Mouse (Mus musculus): Measurements from ENCODE around the gene Ugt1a7c. TPM values are rescaled to one million over a fixed set of nuclear protein-coding genes. Genes with fewer than 3 reads are reported as not detected.

Ugt1a7c gene
- polyA plus RNA-seq, 1 experiment from 2014 or later, result 0.65 TPM

DNA sequence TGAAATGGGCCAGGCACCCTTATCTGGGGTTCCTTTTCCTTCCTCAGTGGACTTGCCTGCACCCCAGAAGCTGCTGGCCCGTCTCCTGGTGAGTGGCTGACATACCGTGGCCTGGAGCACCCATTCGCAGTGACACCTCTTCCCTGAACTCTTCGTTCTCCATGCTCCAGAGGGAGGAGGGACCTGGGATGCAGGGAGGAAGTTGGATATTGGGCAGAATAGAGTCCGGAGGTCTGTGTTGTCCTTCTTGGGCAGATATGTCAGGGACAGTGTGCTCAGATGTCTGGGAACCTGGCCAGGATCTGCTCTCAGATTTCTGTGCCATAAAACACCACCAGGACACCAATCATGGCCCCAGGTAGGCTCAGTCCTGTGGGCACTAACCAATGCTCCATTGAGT, 145.2 kb downstream of the Ugt1a7c start:
- Histone ChIP-seq H3K4me3 (ENCODE audit: low read depth, low read length) (no peak overlapping the region), H3K27me3 (ENCODE audit: control insufficient read depth, insufficient read depth, low read length) (no peaks in the 10 kb centered on the region), H3K27ac (ENCODE audit: low read depth, low read length) (no peak overlapping the region), H3K4me2 (ENCODE audit: low read depth) (no peak overlapping the region), H3K4me1 (ENCODE audit: control insufficient read depth, insufficient read depth, low read length) (no peaks in the 10 kb centered on the region), H3K9me3 (ENCODE audit: control insufficient read depth, low read length) (peaks cover 93% of the 10 kb centered on the region), H3K9ac (ENCODE audit: low read length) (no peak overlapping the region), H3K36me3 (ENCODE audit: control insufficient read depth, insufficient read depth, low read length) (0 out of 2 replicates have a peak, but pooled peaks cover 4% of the 10 kb centered on the region)
- WGBS, result 70% methylated on average over 5 of the region's 5 CpGs
- ATAC-seq (ENCODE audit: insufficient read depth, low FRiP score, low TSS enrichment) (no peak), DNase-seq (ENCODE audit: low spot score) (no peak)

DNA sequence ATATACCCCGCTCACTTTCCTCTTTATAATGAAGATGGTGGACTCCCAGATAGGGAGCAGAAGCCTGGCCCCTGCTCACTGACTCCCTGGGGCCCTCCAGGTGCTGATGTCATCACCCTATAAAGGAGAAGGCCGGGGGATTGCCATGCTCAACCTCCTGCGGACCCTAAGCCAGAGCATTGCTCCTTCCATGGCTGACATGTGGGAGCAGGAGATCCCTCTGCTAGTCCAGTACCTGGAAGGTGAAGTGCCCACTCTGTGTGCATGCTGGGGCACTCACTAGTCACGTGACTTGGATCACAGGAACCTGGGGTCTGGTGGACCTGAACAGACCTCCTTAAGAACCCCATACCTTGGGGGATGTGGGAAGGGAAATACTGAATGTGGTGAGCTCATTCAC, 145.7 kb downstream of the Ugt1a7c start:
- Histone ChIP-seq H3K9me3 (ENCODE audit: control insufficient read depth, low read length) (peaks cover 93% of the 10 kb centered on the region), H3K36me3 (ENCODE audit: control insufficient read depth, insufficient read depth, low read length) (0 out of 2 replicates have a peak, but pooled peaks cover 4% of the 10 kb centered on the region), H3K4me3 (ENCODE audit: low read depth, low read length) (no peak overlapping the region), H3K27me3 (ENCODE audit: control insufficient read depth, insufficient read depth, low read length) (no peaks in the 10 kb centered on the region), H3K27ac (ENCODE audit: low read depth, low read length) (no peak overlapping the region), H3K4me1 (ENCODE audit: control insufficient read depth, insufficient read depth, low read length) (no peaks in the 10 kb centered on the region), H3K4me2 (ENCODE audit: low read depth) (no peak overlapping the region), H3K9ac (ENCODE audit: low read length) (no peak overlapping the region)
- ATAC-seq (ENCODE audit: insufficient read depth, low FRiP score, low TSS enrichment) (no peak), DNase-seq (ENCODE audit: low spot score) (no peak)
- WGBS, result 75% methylated on average over 4 of the region's 4 CpGs

DNA sequence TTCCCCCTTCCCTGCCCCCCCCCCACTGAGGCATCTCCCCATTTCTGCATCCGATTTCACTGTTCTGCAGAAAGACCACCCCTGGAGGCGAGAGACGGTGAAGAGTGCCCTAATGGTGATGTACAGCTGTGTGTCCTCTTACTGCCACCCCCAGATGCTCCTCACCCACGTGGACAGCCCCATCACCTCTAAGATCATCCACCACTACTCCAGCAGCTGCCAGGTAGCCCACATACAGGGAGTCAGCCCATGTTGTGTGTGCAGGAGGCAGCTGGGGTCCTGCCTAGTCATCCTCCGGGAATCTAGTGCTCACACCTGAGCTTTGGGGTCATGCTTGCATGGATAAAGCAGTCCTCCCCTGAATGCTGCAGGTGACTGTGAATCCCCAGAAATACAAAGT, 149.0 kb downstream of the Ugt1a7c start:
- no peaks in the 10 kb centered on the region for H3K27me3 ChIP-seq (ENCODE audit: control insufficient read depth, insufficient read depth, low read length)
- no peak overlapping the region for H3K4me2 ChIP-seq (ENCODE audit: low read depth)
- H3K4me1 ChIP-seq (ENCODE audit: control insufficient read depth, insufficient read depth, low read length), result no peaks in the 10 kb centered on the region
- H3K36me3 ChIP-seq (ENCODE audit: control insufficient read depth, insufficient read depth, low read length), result 0 out of 2 replicates have a peak, but pooled peaks cover 3% of the 10 kb centered on the region
- H3K4me3 ChIP-seq (ENCODE audit: low read depth, low read length), result no peak overlapping the region
- H3K9me3 ChIP-seq (ENCODE audit: control insufficient read depth, low read length), result peaks cover 97% of the 10 kb centered on the region
- H3K9ac ChIP-seq (ENCODE audit: low read length), result no peak overlapping the region
- 65% methylated on average over 5 of the region's 5 CpGs for whole genome bisulfite sequencing
- H3K27ac ChIP-seq (ENCODE audit: low read depth, low read length), result no peak overlapping the region
- DNase-seq (ENCODE audit: low spot score) (no peak), ATAC-seq (ENCODE audit: insufficient read depth, low FRiP score, low TSS enrichment) (no peak)

DNA sequence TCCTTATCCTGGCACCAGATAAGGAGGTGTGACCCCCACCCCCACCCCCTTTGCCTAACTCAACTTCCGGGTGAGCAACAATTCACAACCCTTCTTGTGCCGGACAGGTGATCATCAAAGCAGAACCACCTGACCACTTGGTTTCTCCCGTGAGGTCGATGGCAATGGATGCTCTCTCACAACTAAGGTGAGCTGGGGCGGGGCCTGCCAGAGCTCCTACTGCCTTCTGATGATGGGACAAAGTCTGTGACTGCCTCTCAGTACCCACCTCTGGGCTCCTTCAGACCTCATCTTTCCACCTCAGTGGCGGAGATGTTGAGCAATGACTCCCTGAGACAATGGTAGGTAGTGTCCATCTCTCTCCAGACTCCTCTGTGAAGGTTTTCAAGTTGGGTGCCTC, 151.0 kb downstream of the Ugt1a7c start:
- ATAC-seq (ENCODE audit: insufficient read depth, low FRiP score, low TSS enrichment) (no peak), DNase-seq (ENCODE audit: low spot score) (no peak)
- Histone ChIP-seq H3K4me2 (ENCODE audit: low read depth) (no peak overlapping the region), H3K4me3 (ENCODE audit: low read depth, low read length) (no peak overlapping the region), H3K4me1 (ENCODE audit: control insufficient read depth, insufficient read depth, low read length) (no peaks in the 10 kb centered on the region), H3K9me3 (ENCODE audit: control insufficient read depth, low read length) (peaks cover 97% of the 10 kb centered on the region), H3K27me3 (ENCODE audit: control insufficient read depth, insufficient read depth, low read length) (no peaks in the 10 kb centered on the region), H3K36me3 (ENCODE audit: control insufficient read depth, insufficient read depth, low read length) (0 out of 2 replicates have a peak, but pooled peaks cover 2% of the 10 kb centered on the region), H3K9ac (ENCODE audit: low read length) (no peak overlapping the region), H3K27ac (ENCODE audit: low read depth, low read length) (no peak overlapping the region)
- 78% methylated on average over 6 of the region's 6 CpGs for WGBS

DNA sequence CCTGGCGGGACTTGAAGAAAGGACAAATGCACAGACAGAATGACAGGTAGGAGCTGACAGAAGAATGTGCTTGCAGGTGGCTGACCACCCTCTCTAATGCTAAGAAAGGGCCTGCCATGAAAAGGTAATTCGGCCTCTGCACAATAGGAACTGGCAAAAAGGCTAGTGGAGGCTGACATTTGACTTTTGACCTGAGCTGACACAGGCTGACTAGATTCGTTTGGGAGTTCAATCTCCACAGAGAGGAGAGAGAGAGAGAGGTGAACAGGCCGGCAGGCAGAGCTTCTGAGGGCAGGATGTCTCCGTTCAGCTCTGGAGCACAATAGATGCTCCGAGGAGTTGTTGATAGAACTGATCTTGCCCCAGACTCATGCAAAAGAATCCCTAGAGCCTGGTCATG, 151.5 kb downstream of the Ugt1a7c start:
- no peak for DNase-seq (ENCODE audit: low spot score)
- no peaks in the 10 kb centered on the region for H3K4me1 ChIP-seq (ENCODE audit: control insufficient read depth, insufficient read depth, low read length)
- no peaks in the 10 kb centered on the region for H3K27me3 ChIP-seq (ENCODE audit: control insufficient read depth, insufficient read depth, low read length)
- 0 out of 2 replicates have a peak, but pooled peaks cover 2% of the 10 kb centered on the region for H3K36me3 ChIP-seq (ENCODE audit: control insufficient read depth, insufficient read depth, low read length)
- no peak for ATAC-seq (ENCODE audit: insufficient read depth, low FRiP score, low TSS enrichment)
- WGBS, result 48% methylated on average over 6 of the region's 6 CpGs
- H3K4me2 ChIP-seq (ENCODE audit: low read depth), result no peak overlapping the region
- H3K9me3 ChIP-seq (ENCODE audit: control insufficient read depth, low read length), result peaks cover 97% of the 10 kb centered on the region
- H3K9ac ChIP-seq (ENCODE audit: low read length), result no peak overlapping the region
- no peak overlapping the region for H3K27ac ChIP-seq (ENCODE audit: low read depth, low read length)
- H3K4me3 ChIP-seq (ENCODE audit: low read depth, low read length), result no peak overlapping the region

DNA sequence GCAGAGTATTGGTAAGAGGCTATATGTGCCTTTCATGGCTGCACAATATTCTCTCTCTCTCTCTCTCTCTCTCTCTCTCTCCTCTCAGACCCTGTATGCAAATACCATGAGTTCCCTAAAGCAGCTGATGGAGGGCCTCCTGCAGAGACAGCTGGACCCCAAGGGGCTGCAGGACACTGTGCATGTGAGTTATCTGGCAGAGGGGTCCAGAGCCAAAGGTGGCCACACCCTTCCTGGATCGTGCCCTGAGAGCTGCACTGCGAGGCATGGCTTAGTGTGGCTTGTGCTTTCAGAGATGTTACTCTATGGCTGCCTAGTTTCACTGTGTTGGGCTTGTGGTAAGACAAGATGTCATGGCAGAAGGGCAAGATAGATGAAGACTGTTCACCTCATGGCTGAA, 152.8 kb downstream of the Ugt1a7c start:
- Histone ChIP-seq H3K4me2 (ENCODE audit: low read depth) (no peak overlapping the region), H3K27me3 (ENCODE audit: control insufficient read depth, insufficient read depth, low read length) (no peaks in the 10 kb centered on the region)

DNA sequence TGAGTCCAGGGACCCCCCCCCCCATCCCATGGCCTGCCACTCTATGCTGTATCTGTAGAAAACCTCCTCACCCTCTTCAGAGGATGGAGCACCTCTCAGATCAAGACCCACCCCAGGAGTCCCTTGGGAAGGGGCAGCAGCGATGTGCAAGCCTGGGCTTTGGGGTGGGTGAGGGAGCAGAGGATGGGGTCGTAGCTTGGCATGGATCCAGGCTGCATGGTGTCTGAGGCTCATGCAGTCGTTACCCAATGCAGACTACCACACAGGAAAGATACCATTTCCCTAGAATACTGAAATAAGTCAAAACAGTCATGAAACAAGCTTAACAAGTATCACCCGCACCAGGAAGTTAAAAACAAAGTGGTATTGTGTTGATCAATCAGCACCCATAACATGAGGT, 153.8 kb downstream of the Ugt1a7c start:
- ATAC-seq (ENCODE audit: insufficient read depth, low FRiP score, low TSS enrichment), result no peak
- 72% methylated on average over 4 of the region's 4 CpGs for WGBS
- H3K4me3 ChIP-seq (ENCODE audit: low read depth, low read length), result no peak overlapping the region

More for the DNA sequence above, 152.8 kb downstream of the Ugt1a7c start:
- ATAC-seq (ENCODE audit: insufficient read depth, low FRiP score, low TSS enrichment) (no peak), DNase-seq (ENCODE audit: low spot score) (no peak)
- WGBS, result 56% methylated on average over 2 of the region's 2 CpGs
- Histone ChIP-seq H3K9me3 (ENCODE audit: control insufficient read depth, low read length) (peaks cover 96% of the 10 kb centered on the region), H3K36me3 (ENCODE audit: control insufficient read depth, insufficient read depth, low read length) (0 out of 2 replicates have a peak, but pooled peaks cover 2% of the 10 kb centered on the region), H3K9ac (ENCODE audit: low read length) (no peak overlapping the region), H3K4me1 (ENCODE audit: control insufficient read depth, insufficient read depth, low read length) (no peaks in the 10 kb centered on the region), H3K27ac (ENCODE audit: low read depth, low read length) (no peak overlapping the region), H3K4me3 (ENCODE audit: low read depth, low read length) (no peak overlapping the region)

DNA sequence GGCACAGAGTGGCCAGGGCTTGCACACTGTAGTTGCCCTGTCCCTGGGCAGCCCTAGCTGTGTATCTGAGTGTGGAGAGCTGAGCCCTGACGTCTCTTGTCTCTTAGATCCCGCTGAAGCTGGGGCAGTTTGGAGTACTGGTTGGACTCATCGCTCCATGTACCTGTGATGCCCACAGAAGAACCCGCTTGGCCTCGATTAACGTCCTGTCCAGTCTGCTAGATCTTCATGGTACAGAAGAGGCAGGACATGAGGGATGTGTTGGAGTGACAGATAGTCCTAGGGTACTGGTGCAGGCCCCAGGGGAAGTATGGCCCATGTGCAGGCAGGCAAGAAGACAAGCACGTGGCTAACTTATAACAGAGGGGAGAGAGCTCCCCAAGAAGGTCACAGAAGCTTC, 154.7 kb downstream of the Ugt1a7c start:
- Histone ChIP-seq H3K9ac (ENCODE audit: low read length) (no peak overlapping the region), H3K9me3 (ENCODE audit: control insufficient read depth, low read length) (peaks cover 96% of the 10 kb centered on the region), H3K4me3 (ENCODE audit: low read depth, low read length) (no peak overlapping the region), H3K4me2 (ENCODE audit: low read depth) (no peak overlapping the region), H3K27me3 (ENCODE audit: control insufficient read depth, insufficient read depth, low read length) (no peaks in the 10 kb centered on the region), H3K4me1 (ENCODE audit: control insufficient read depth, insufficient read depth, low read length) (no peaks in the 10 kb centered on the region), H3K36me3 (ENCODE audit: control insufficient read depth, insufficient read depth, low read length) (0 out of 2 replicates have a peak, but pooled peaks cover 2% of the 10 kb centered on the region), H3K27ac (ENCODE audit: low read depth, low read length) (no peak overlapping the region)
- WGBS, result 82% methylated on average over 7 of the region's 7 CpGs
- no peak for ATAC-seq (ENCODE audit: insufficient read depth, low FRiP score, low TSS enrichment)
- no peak for DNase-seq (ENCODE audit: low spot score)

More for the DNA sequence above, 153.8 kb downstream of the Ugt1a7c start:
- no peaks in the 10 kb centered on the region for H3K27me3 ChIP-seq (ENCODE audit: control insufficient read depth, insufficient read depth, low read length)
- H3K36me3 ChIP-seq (ENCODE audit: control insufficient read depth, insufficient read depth, low read length), result 0 out of 2 replicates have a peak, but pooled peaks cover 2% of the 10 kb centered on the region
- no peak overlapping the region for H3K4me2 ChIP-seq (ENCODE audit: low read depth)
- no peak for DNase-seq (ENCODE audit: low spot score)
- no peaks in the 10 kb centered on the region for H3K4me1 ChIP-seq (ENCODE audit: control insufficient read depth, insufficient read depth, low read length)
- no peak overlapping the region for H3K9ac ChIP-seq (ENCODE audit: low read length)
- no peak overlapping the region for H3K27ac ChIP-seq (ENCODE audit: low read depth, low read length)
- H3K9me3 ChIP-seq (ENCODE audit: control insufficient read depth, low read length), result peaks cover 95% of the 10 kb centered on the region

DNA sequence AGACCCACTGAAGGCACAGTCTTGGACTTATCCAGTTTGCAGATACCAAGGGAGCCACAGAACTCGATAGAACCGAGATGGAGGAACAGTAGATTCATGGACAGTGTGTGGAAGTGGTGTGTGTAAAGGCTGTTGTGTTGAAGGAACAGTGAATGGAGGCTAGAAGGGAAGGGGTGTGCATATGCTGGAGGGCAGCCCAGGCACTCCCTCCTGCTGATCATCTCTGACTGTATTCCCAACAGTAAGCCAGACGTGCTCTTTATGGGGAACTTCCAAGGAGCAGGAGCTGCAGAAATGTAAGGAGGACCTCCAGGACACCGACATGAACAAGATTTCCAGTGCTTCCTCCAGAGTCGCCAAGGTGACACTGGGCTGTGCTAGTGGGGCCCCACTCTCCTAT, 155.2 kb downstream of the Ugt1a7c start:
- H3K27me3 ChIP-seq (ENCODE audit: control insufficient read depth, insufficient read depth, low read length), result no peaks in the 10 kb centered on the region
- ATAC-seq (ENCODE audit: insufficient read depth, low FRiP score, low TSS enrichment), result no peak

More for the DNA sequence above, 155.2 kb downstream of the Ugt1a7c start:
- H3K4me1 ChIP-seq (ENCODE audit: control insufficient read depth, insufficient read depth, low read length), result no peaks in the 10 kb centered on the region
- no peak overlapping the region for H3K27ac ChIP-seq (ENCODE audit: low read depth, low read length)
- H3K4me3 ChIP-seq (ENCODE audit: low read depth, low read length), result no peak overlapping the region
- H3K36me3 ChIP-seq (ENCODE audit: control insufficient read depth, insufficient read depth, low read length), result no peaks in the 10 kb centered on the region
- peaks cover 96% of the 10 kb centered on the region for H3K9me3 ChIP-seq (ENCODE audit: control insufficient read depth, low read length)
- WGBS, result 81% methylated on average over 5 of the region's 5 CpGs
- H3K9ac ChIP-seq (ENCODE audit: low read length), result no peak overlapping the region
- no peak overlapping the region for H3K4me2 ChIP-seq (ENCODE audit: low read depth)
- no peak for DNase-seq (ENCODE audit: low spot score)
